Mouse (Mus musculus): ENCODE results near the gene Olfr463.

The Olfr463 gene

GRCm38 (mm10) chr11:87847884-87848283, 49.3 kb downstream of the Olfr463 start:
- no peak for DNase-seq (ENCODE audit: low read depth, low spot score)

GRCm38 (mm10) chr11:87846968-87847600, 50.1 kb downstream of the Olfr463 start:
- DNase-seq (ENCODE audit: low read depth, low spot score): no peak
